Mouse (Mus musculus): ENCODE data around the gene Tpst1.

Tpst1 gene

GRCm38 (mm10) chr5:130144334-130145312, 71.5 kb downstream of the Tpst1 start, which contains the start of gene Kctd7:
Kctd7 (plus strand) TSS chr5:130144861.
- peak; percentile 88 for DNase-seq (ENCODE audit: low spot score)

GRCm38 (mm10) chr5:130145961-130146360, 72.8 kb downstream of the Tpst1 start:
- DNase-seq (ENCODE audit: low spot score), result no peak

- DNase-seq (ENCODE audit: low spot score), result no peak
These were observed 76.7 kb downstream of the Tpst1 start for GRCm38 (mm10) chr5:130149726-130150310.

GRCm38 (mm10) chr5:130154286-130154685, 81.2 kb downstream of the Tpst1 start:
- DNase-seq (ENCODE audit: low spot score), result no peak

GRCm38 (mm10) chr5:130158545-130158944, 85.4 kb downstream of the Tpst1 start:
- DNase-seq (ENCODE audit: low spot score), result no peak

GRCm38 (mm10) chr5:130159761-130160201, 86.7 kb downstream of the Tpst1 start:
- no peak for DNase-seq (ENCODE audit: low spot score)

GRCm38 (mm10) chr5:130163670-130164069, 90.5 kb downstream of the Tpst1 start:
- peak; percentile 76 for DNase-seq (ENCODE audit: low spot score)

GRCm38 (mm10) chr5:130165213-130165612, 92.1 kb downstream of the Tpst1 start:
- DNase-seq (ENCODE audit: low spot score), result no peak

- no peak for DNase-seq (ENCODE audit: low spot score)
These were observed 96.0 kb downstream of the Tpst1 start for GRCm38 (mm10) chr5:130169109-130169508.

- DNase-seq (ENCODE audit: low spot score), result no peak
These were observed 97.7 kb downstream of the Tpst1 start for GRCm38 (mm10) chr5:130170666-130171422.

- peak; percentile 88 for DNase-seq (ENCODE audit: low spot score)
These were observed 98.4 kb downstream of the Tpst1 start, which contains the start of gene Rabgef1 for GRCm38 (mm10) chr5:130171423-130171954. Rabgef1 (plus strand) TSS chr5:130171798.

GRCm38 (mm10) chr5:130171956-130172601, 99.0 kb downstream of the Tpst1 start:
- DNase-seq (ENCODE audit: low spot score), result peak; percentile 61

- no peak for DNase-seq (ENCODE audit: low spot score)
These were observed 99.9 kb downstream of the Tpst1 start for GRCm38 (mm10) chr5:130173012-130173411.

- DNase-seq (ENCODE audit: low spot score), result no peak
These were observed 104.7 kb downstream of the Tpst1 start for GRCm38 (mm10) chr5:130177871-130178270.

- no peak for DNase-seq (ENCODE audit: low spot score)
These were observed 107.2 kb downstream of the Tpst1 start for GRCm38 (mm10) chr5:130180362-130180761.

GRCm38 (mm10) chr5:130181740-130182540, 108.8 kb downstream of the Tpst1 start:
- DNase-seq (ENCODE audit: low spot score), result no peak

GRCm38 (mm10) chr5:130182541-130182821, 109.4 kb downstream of the Tpst1 start:
- DNase-seq (ENCODE audit: low spot score), result no peak

- DNase-seq (ENCODE audit: low spot score), result no peak
These were observed 111.2 kb downstream of the Tpst1 start for GRCm38 (mm10) chr5:130184193-130184856.

GRCm38 (mm10) chr5:130185312-130185711, 112.2 kb downstream of the Tpst1 start:
- no peak for DNase-seq (ENCODE audit: low spot score)

All from T-cell, adult 2 months (primary cell).